Mouse (Mus musculus) MEL (cell line): ENCODE measurements around the gene Plekhg2. TPM values are rescaled to one million over a fixed set of nuclear protein-coding genes. Genes with fewer than 3 reads are reported as not detected.
A peak's percentile ranks its signal among the peaks of the same experiment; 100 is the strongest.

Experiments
- DNase-seq: peaks from one replicate; pipeline ENCODE4 v3.0.0; 2011; ENCODE audit warnings: low read depth, low spot score
- H3K27ac ChIP-seq: 2 replicates; pipeline ENCODE4 v1.5.1; 2012; ENCODE audit warnings: low read depth, mild to moderate bottlenecking, control low read depth, low read length, moderate library complexity; ENCODE audit not compliant: control insufficient read depth
- H3K27me3 ChIP-seq, 2 experiments: fragments of 150-350 bp in 1 of 2; sonication (generic) in 1 of 2; 2 replicates each; pipeline ENCODE4 v1.6.1; 2012; ENCODE audit warnings: low read length in 2 of 2, mild to moderate bottlenecking in 2 of 2, improper control_type of control experiment in 1 of 2, moderate library complexity in 1 of 2; ENCODE audit not compliant: insufficient read depth in 2 of 2, control insufficient read depth in 1 of 2
- H3K36me3 ChIP-seq, 2 experiments: 2 replicates each; pipeline ENCODE4 v1.6.1; 2012 to 2014; ENCODE audit warnings: low read length in 2 of 2, improper control_type of control experiment in 1 of 2, inconsistent platforms in 1 of 2, mild to moderate bottlenecking in 1 of 2; ENCODE audit not compliant: insufficient read depth in 2 of 2, control insufficient read depth in 1 of 2
- H3K4me1 ChIP-seq, 2 experiments: fragments of 150-350 bp in 1 of 2; sonication (generic) in 1 of 2; 2 replicates each; pipeline ENCODE4 v1.6.1; 2012; ENCODE audit warnings: low read length in 2 of 2, improper control_type of control experiment in 1 of 2, mild to moderate bottlenecking in 1 of 2; ENCODE audit not compliant: insufficient read depth in 2 of 2, control insufficient read depth in 1 of 2
- H3K4me3 ChIP-seq, 2 experiments: fragments of 150-350 bp in 1 of 2; sonication (generic) in 1 of 2; 2 replicates each; pipeline ENCODE4 v1.5.1; 2012; ENCODE audit warnings: low read depth in 2 of 2, low read length in 2 of 2, mild to moderate bottlenecking in 2 of 2, moderate library complexity in 2 of 2, control low read depth in 1 of 2, improper control_type of control experiment in 1 of 2; ENCODE audit not compliant: control insufficient read depth in 1 of 2, insufficient read depth in 1 of 2
- H3K79me2 ChIP-seq: 2 replicates; pipeline ENCODE4 v1.6.1; 2012; ENCODE audit warnings: mild to moderate bottlenecking, low read length, moderate library complexity; ENCODE audit not compliant: control insufficient read depth, poor library complexity, insufficient read depth
- H3K9ac ChIP-seq: 2 replicates; pipeline ENCODE4 v1.6.1; 2012; ENCODE audit warnings: low read depth, mild to moderate bottlenecking, control low read depth, low read length, moderate library complexity; ENCODE audit not compliant: control insufficient read depth, poor library complexity, severe bottlenecking
- H3K9me3 ChIP-seq: fragments of 150-350 bp; sonication (generic); replicated peaks from 2 replicates; pipeline ENCODE4 v1.6.1; 2012; ENCODE audit warnings: mild to moderate bottlenecking, low read length, improper control_type of control experiment, moderate library complexity; ENCODE audit not compliant: insufficient read depth
- BHLHE40 ChIP-seq: IDR thresholded peaks from 2 replicates; pipeline ENCODE4 v1.6.1; 2012; ENCODE audit warnings: low read depth, mild to moderate bottlenecking, inconsistent platforms, low read length, improper control_type of control experiment, borderline replicate concordance
- CHD1 ChIP-seq: IDR thresholded peaks from 2 replicates; pipeline ENCODE4 v1.6.1; 2012; ENCODE audit warnings: low read depth, mild to moderate bottlenecking, inconsistent platforms, low read length, improper control_type of control experiment
- ELF1 ChIP-seq: IDR thresholded peaks from 2 replicates; pipeline ENCODE4 v1.6.1; 2014; ENCODE audit warnings: low read depth, mild to moderate bottlenecking, inconsistent platforms, low read length, improper control_type of control experiment, moderate library complexity
- ETS1 ChIP-seq: IDR thresholded peaks from 2 replicates; pipeline ENCODE4 v1.6.1; 2012; ENCODE audit warnings: low read depth, mild to moderate bottlenecking, inconsistent platforms, low read length, improper control_type of control experiment, moderate library complexity
- HCFC1 ChIP-seq: IDR thresholded peaks from 2 replicates; pipeline ENCODE4 v1.6.1; 2012; ENCODE audit warnings: low read depth, mild to moderate bottlenecking, inconsistent platforms, low read length, improper control_type of control experiment, moderate library complexity
- MAFK ChIP-seq: IDR thresholded peaks from 2 replicates; pipeline ENCODE4 v1.6.1; 2011; ENCODE audit warnings: low read depth, mild to moderate bottlenecking, low read length, improper control_type of control experiment, borderline replicate concordance
- MAZ ChIP-seq: IDR thresholded peaks from 2 replicates; pipeline ENCODE4 v1.6.1; 2012; ENCODE audit warnings: low read depth, mild to moderate bottlenecking, inconsistent platforms, low read length, improper control_type of control experiment
- MXI1 ChIP-seq: IDR thresholded peaks from 2 replicates; pipeline ENCODE4 v1.6.1; 2011; ENCODE audit warnings: mild to moderate bottlenecking, low read depth, low read length, improper control_type of control experiment
- MYB ChIP-seq: IDR thresholded peaks from 2 replicates; pipeline ENCODE4 v1.6.1; 2011; ENCODE audit warnings: mild to moderate bottlenecking, low read depth, low read length, improper control_type of control experiment
- NRF1 ChIP-seq: IDR thresholded peaks from 2 replicates; pipeline ENCODE4 v1.6.1; 2014; ENCODE audit warnings: low read depth, mild to moderate bottlenecking, inconsistent platforms, low read length, improper control_type of control experiment, moderate library complexity; ENCODE audit not compliant: poor library complexity, insufficient read depth, severe bottlenecking
- POLR2A ChIP-seq, 2 experiments: IDR thresholded peaks; 2 replicates each; pipeline ENCODE4 v1.6.1; 2011 to 2012; ENCODE audit warnings: low read length in 2 of 2, mild to moderate bottlenecking in 2 of 2, control low read depth in 1 of 2, improper control_type of control experiment in 1 of 2, low read depth in 1 of 2, moderate library complexity in 1 of 2; ENCODE audit not compliant: control insufficient read depth in 1 of 2, insufficient read depth in 1 of 2, poor library complexity in 1 of 2
- POLR2AphosphoS5 ChIP-seq: IDR thresholded peaks from 2 replicates; pipeline ENCODE4 v1.6.1; 2012; ENCODE audit warnings: low read depth, borderline replicate concordance, mild to moderate bottlenecking, inconsistent platforms, low read length, moderate library complexity, mixed read lengths
- RCOR1 ChIP-seq: IDR thresholded peaks from 2 replicates; pipeline ENCODE4 v1.6.1; 2012; ENCODE audit warnings: low read depth, mild to moderate bottlenecking, inconsistent platforms, low read length, improper control_type of control experiment
- SIN3A ChIP-seq: IDR thresholded peaks from 2 replicates; pipeline ENCODE4 v1.6.1; 2012; ENCODE audit warnings: low read length, improper control_type of control experiment, inconsistent platforms
- TAL1 ChIP-seq: IDR thresholded peaks from 2 replicates; pipeline ENCODE4 v1.6.1; 2012; ENCODE audit warnings: mild to moderate bottlenecking, inconsistent platforms, low read length, moderate library complexity, mixed read lengths
- TBP ChIP-seq: IDR thresholded peaks from 2 replicates; pipeline ENCODE4 v1.8.0; 2011; ENCODE audit warnings: low read depth, low read length, improper control_type of control experiment
- USF1 ChIP-seq: IDR thresholded peaks from 2 replicates; pipeline ENCODE4 v1.6.1; 2014; ENCODE audit warnings: low read depth, mild to moderate bottlenecking, inconsistent platforms, low read length, improper control_type of control experiment, moderate library complexity
- ZMIZ1 ChIP-seq: IDR thresholded peaks from 2 replicates; pipeline ENCODE4 v1.6.1; 2012; ENCODE audit warnings: low read depth, mild to moderate bottlenecking, inconsistent platforms, low read length, improper control_type of control experiment, moderate library complexity
- ZNF384 ChIP-seq: IDR thresholded peaks from 2 replicates; pipeline ENCODE4 v1.6.1; 2012; ENCODE audit warnings: low read depth, mild to moderate bottlenecking, inconsistent platforms, low read length, improper control_type of control experiment
- polyA plus RNA-seq, 2 experiments: library from polyadenylated mRNA; stranded (reverse) in 1 of 2; unstranded in 1 of 2; fragments of >175 nt in 1 of 2; fragments of >200 nt in 1 of 2; gene quantifications; 2 replicates each; pipeline versions ENCODE4 v1.2.1 to v1.2.4; 2012; ENCODE audit warnings: low replicate concordance in 2 of 2, low read depth in 1 of 2; ENCODE audit not compliant: insufficient read length in 2 of 2, insufficient read depth in 1 of 2, missing spikeins in 1 of 2
- total RNA-seq: library from RNA; depleted of rRNA; stranded (reverse); fragments of 300-350 nt; gene quantifications from 2 replicates; pipeline ENCODE4 v1.2.3, GENCODE M21; 2012

The Plekhg2 gene
- total and polyA plus RNA-seq, 3 experiments: 1.1 to 9.2 TPM; not detected in 1

- peak; percentile 84 for DNase-seq
- H3K9ac ChIP-seq: peak overlapping the region; percentile 74
- no peaks in the 10 kb centered on the region for H3K27me3 ChIP-seq
- TF ChIP-seq ELF1 (peak; percentile 37; the same call in 1 of the 2 replicates), NRF1 (no peak), BHLHE40 (peak; percentile 99), TAL1 (no peak), ETS1 (peak; percentile 80), MAZ (peak; percentile 67), POLR2AphosphoS5 (no peak), ZNF384 (peak; percentile 5; the same call in 1 of the 2 replicates), MYB (no peak), POLR2A (IDR thresholded peaks at IDR 0.05; ENCODE audit: control insufficient read depth in 1 of 2, insufficient read depth in 1 of 2, low read depth in 1 of 2, low read length in 2 of 2, poor library complexity in 1 of 2) (peak in 1 of 2 experiments; percentile 26; a peak in 1 of 4 replicates), USF1 (0 out of 2 replicates have a peak, but pooled peaks have one; percentile 40)
- TF ChIP-seq, all 39 proteins: peak for 7
- peak overlapping the region; percentile 95 for H3K27ac ChIP-seq
- peaks cover 0 to 17% of the 10 kb centered on the region in 2 experiments; a peak in 2 of 4 replicates for H3K36me3 ChIP-seq
- peaks cover 3% of the 10 kb centered on the region for H3K79me2 ChIP-seq
- no peaks in the 10 kb centered on the region for H3K9me3 ChIP-seq
- H3K4me3 ChIP-seq: peak overlapping the region; percentile 57 to 85
- H3K4me1 ChIP-seq: peaks cover 6 to 29% of the 10 kb centered on the region in 2 experiments
Measured at GRCm38 (mm10) chr7:28381017-28381790, 8.8 kb upstream of the Plekhg2 start.

DNA sequence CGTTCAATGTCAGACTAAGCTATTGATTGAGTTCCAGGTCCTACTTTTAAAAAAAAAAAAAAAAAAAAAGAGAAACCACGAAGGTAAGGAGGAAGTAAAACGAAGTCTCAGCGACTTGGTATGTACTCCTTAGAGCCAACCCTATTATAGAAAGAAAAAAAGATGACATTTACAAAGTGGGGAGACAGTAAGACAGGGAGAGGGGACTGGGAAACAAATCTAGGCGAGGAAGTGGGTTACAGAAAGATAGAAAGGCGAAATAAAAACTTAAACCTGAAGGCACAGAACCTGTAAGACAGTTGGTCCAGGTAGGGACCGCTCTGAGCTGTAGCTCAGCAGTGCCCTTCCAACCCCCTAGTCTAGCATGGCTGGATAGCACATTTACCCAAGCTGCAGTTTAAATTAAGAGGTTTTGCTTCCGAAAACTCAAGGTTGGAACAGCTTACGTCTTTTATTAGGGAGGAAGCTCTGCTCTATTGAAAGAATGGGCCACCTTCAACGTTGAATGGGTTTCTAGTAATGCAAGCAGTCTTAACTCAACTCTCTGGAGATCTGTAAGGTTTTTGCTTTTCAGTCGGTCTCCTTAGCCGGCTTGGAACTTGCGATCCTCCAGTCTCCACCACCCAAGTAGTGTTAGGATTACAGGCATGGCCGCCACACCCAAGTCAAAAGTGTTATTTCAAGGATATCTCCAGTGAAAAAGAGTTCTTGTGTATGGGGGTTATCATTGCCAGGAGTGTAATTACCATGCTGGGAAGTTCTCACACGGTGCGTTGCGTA, 8.0 kb upstream of the Plekhg2 start, which contains the start of gene Zfp36:
Gene Zfp36 (minus strand): TSS at position 17 of the 780 bp plus-strand sequence.
- no peaks in the 10 kb centered on the region for H3K27me3 ChIP-seq
- H3K9ac ChIP-seq: peak within 1 kb of the TSS; percentile 86
- peak within 1 kb of the TSS; percentile 69 to 85 for H3K4me3 ChIP-seq
- peak within 1 kb of the TSS; percentile 95 for H3K27ac ChIP-seq
- peaks cover 3% of the 10 kb centered on the region for H3K79me2 ChIP-seq
- peaks cover 6 to 32% of the 10 kb centered on the region in 2 experiments for H3K4me1 ChIP-seq
- TF ChIP-seq ZMIZ1 (peak; percentile 5; the same call in 1 of the 2 replicates), CHD1 (0 out of 2 replicates have a peak, but pooled peaks have one; percentile 55), TBP (peak; percentile 6), SIN3A (peak; percentile 7; the same call in 1 of the 2 replicates), ZNF384 (peak; percentile 93), HCFC1 (0 out of 2 replicates have a peak, but pooled peaks have one; percentile 12), MAFK (no peak), RCOR1 (no peak), MXI1 (0 out of 2 replicates have a peak, but pooled peaks have one; percentile 18)
- no peaks in the 10 kb centered on the region for H3K9me3 ChIP-seq
- DNase-seq: peak; percentile 51
- H3K36me3 ChIP-seq: peaks cover 0 to 20% of the 10 kb centered on the region in 2 experiments; a peak in 2 of 4 replicates
